Mouse (Mus musculus) ES-Bruce4 (cell line): Measurements from ENCODE around the gene Ikbke.

Experiments used
- CTCF ChIP-seq: IDR thresholded peaks from one replicate; pipeline ENCODE4 v1.8.1; 2011; ENCODE audit warnings: low read depth, low read length
- POLR2A ChIP-seq: IDR thresholded peaks from one replicate; pipeline ENCODE4 v1.8.1; 2011; ENCODE audit warnings: low read length; ENCODE audit not compliant: insufficient read depth

GRCm38 (mm10) chr1:131239576-131240193 lies 39.7 kb downstream of the Ikbke start:
- TF ChIP-seq CTCF (no peak), POLR2A (no peak)
